In the genomic region with DNA sequence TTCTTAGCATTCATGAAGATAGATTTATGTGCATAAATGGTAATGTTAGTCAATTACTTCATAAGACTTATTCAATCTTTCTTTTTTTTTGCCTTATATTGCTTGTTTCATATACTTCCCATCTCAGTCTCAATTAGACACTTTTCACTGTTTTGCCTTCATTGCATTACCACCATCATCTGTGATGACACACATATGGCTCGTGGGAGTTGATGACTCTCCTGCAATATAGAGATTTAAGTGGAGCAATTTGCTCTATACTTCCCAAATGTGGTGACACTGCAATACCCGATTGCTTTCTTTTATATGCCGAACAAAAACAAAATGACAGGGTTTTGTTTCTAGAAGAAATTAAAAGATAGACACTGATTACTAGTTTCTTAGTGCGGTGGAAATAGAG, we compare ENCODE assay signal across 27 mouse cellular contexts.
"Had no signal": no experiment of that assay in that cellular context is flagged by ENCODE, and none has a peak within 500 bp of the region (broad histone marks: within the 10 kb centered on the region; RNA-seq: fewer than 3 reads in every experiment).

No protein-coding gene starts in this region.

- H3K27me3 ChIP-seq: heart, embryonic 12.5 days; hindbrain, embryonic 12.5 days; intestine, embryonic 15.5 days; limb, embryonic 13.5 days; limb, embryonic 15.5 days; liver, embryonic 12.5 days had no signal

- H3K36me3 ChIP-seq: heart, embryonic 10.5 days; heart, embryonic 12.5 days; hindbrain, embryonic 10.5 days; hindbrain, embryonic 12.5 days; intestine, embryonic 15.5 days; limb, embryonic 13.5 days; limb, embryonic 15.5 days; liver, embryonic 12.5 days had no signal

- H3K4me2 ChIP-seq: heart, embryonic 12.5 days; hindbrain, embryonic 12.5 days; hindbrain, embryonic 14.5 days; intestine, embryonic 15.5 days; limb, embryonic 13.5 days; limb, embryonic 15.5 days; liver, embryonic 12.5 days had no signal

- H3K9me3 ChIP-seq: heart, embryonic 10.5 days; heart, embryonic 12.5 days; hindbrain, embryonic 10.5 days; hindbrain, embryonic 12.5 days; intestine, embryonic 15.5 days; limb, embryonic 13.5 days; limb, embryonic 15.5 days; liver, embryonic 12.5 days had no signal

- DNase-seq: gastrocnemius, adult 2 months; gastrocnemius, postnatal 10 days; gastrocnemius, postnatal 25 days; heart, adult 18-20 months; heart, postnatal 10 days; heart, postnatal 4 days; kidney, adult 18-20 months; kidney, adult 8-10 months; kidney, postnatal 10 days; kidney, postnatal 25 days; kidney, postnatal 4 days; layer of hippocampus, postnatal 36 days; left cerebral cortex, postnatal 4 days had no signal

- H3K9ac ChIP-seq: heart, embryonic 12.5 days; hindbrain, embryonic 12.5 days; hindbrain, embryonic 14.5 days; intestine, embryonic 15.5 days; limb, embryonic 13.5 days; limb, embryonic 15.5 days; liver, embryonic 12.5 days had no signal

- H3K4me1 ChIP-seq: heart, embryonic 10.5 days; heart, embryonic 12.5 days; hindbrain, embryonic 10.5 days; hindbrain, embryonic 12.5 days; intestine, embryonic 15.5 days; limb, embryonic 13.5 days; limb, embryonic 15.5 days; liver, embryonic 12.5 days had no signal

- H3K4me3 ChIP-seq: gastrocnemius, adult 2 months; heart, embryonic 10.5 days; heart, embryonic 12.5 days; hindbrain, embryonic 10.5 days; hindbrain, embryonic 12.5 days; intestine, embryonic 15.5 days; layer of hippocampus, adult 2 months; left cerebral cortex, adult 2 months; limb, embryonic 13.5 days; limb, embryonic 15.5 days; liver, embryonic 12.5 days had no signal

- H3K27ac ChIP-seq: gastrocnemius, adult 2 months; heart, embryonic 10.5 days; hindbrain, embryonic 10.5 days; hindbrain, embryonic 12.5 days; hindbrain, embryonic 14.5 days; intestine, embryonic 15.5 days; layer of hippocampus, adult 2 months; left cerebral cortex, adult 2 months; limb, embryonic 13.5 days; limb, embryonic 15.5 days; liver, embryonic 12.5 days had no signal

- ATAC-seq: hindbrain, embryonic 16.5 days; inflammation-experienced regulatory T-cells, adult 6 months; intestine, embryonic 15.5 days; intestine, postnatal 0 days; liver, embryonic 12.5 days had no signal
